Comparison of ENCODE assay signal across 14 mouse cellular contexts in genomic region chr10:13705771-13706170, GRCm38 (mm10).
A peak's percentile ranks its signal among the peaks of the same experiment; 100 is the strongest.
DNase-seq lines count a peak whose midpoint lies in the region; ATAC-seq and TF ChIP-seq lines count a peak whose summit lies in the region.
"Had no signal": no experiment of that assay in that cellular context is flagged by ENCODE, and none has a peak within 500 bp of the region (broad histone marks: within the 10 kb centered on the region; RNA-seq: fewer than 3 reads in every experiment).

No protein-coding gene starts in this region.

- H3K79me2 ChIP-seq in heart, adult 2 months (replicated peaks; ENCODE audit: control insufficient read depth, insufficient read depth, low read length), result 0 out of 2 replicates have a peak, but pooled peaks cover 2% of the 10 kb centered on the region

- ATAC-seq in embryonic facial prominence, embryonic 15.5 days (ENCODE audit: insufficient number of reproducible peaks, low FRiP score, low TSS enrichment, low read depth), result no peak; the same call in 1 of the 2 replicates
- peak; percentile 57 for ATAC-seq in heart, postnatal 0 days (ENCODE audit: insufficient read depth, low read depth)
- ATAC-seq: liver, embryonic 12.5 days had no signal

- TF ChIP-seq EP300 in heart, adult 2 months (IDR thresholded peaks at IDR 0.05; ENCODE audit: insufficient read depth, low read depth, low read length), result peak; percentile 88
- no peak for TF ChIP-seq EP300 in heart, postnatal 0 days (IDR thresholded peaks at IDR 0.05; ENCODE audit: low read depth)

- H3K4me2 ChIP-seq in embryonic facial prominence, embryonic 15.5 days (replicated peaks), result no peak overlapping the region
- H3K4me2 ChIP-seq in heart, postnatal 0 days (ENCODE audit: low read depth, low read length), result no peak overlapping the region
- H3K4me2 ChIP-seq: heart, embryonic 13.5 days; liver, embryonic 12.5 days had no signal

- H3K9me3 ChIP-seq in heart, embryonic 10.5 days, result no peaks in the 10 kb centered on the region
- no peaks in the 10 kb centered on the region for H3K9me3 ChIP-seq in embryonic facial prominence, embryonic 15.5 days (replicated peaks)
- H3K9me3 ChIP-seq in heart, postnatal 0 days (replicated peaks; ENCODE audit: control insufficient read depth, low read length), result no peaks in the 10 kb centered on the region
- H3K9me3 ChIP-seq: heart, embryonic 13.5 days; liver, embryonic 12.5 days had no signal

- DNase-seq in heart, adult 2 months, result peak; percentile 40 to 61
- DNase-seq in heart, embryonic 10.5 days (ENCODE audit: low spot score), result no peak
- DNase-seq in heart, postnatal 0 days (ENCODE audit: low spot score), result peak; percentile 48
- peak; percentile 31 for DNase-seq in lung, postnatal 25 days (ENCODE audit: low spot score)
- no peak for DNase-seq in left cerebral cortex, adult 18-20 months (ENCODE audit: low spot score in 2 of 2)
- no peak for DNase-seq in gastrocnemius, postnatal 14 days
- no peak for DNase-seq in urinary bladder, postnatal 4 days (ENCODE audit: low spot score in 2 of 2)
- DNase-seq: cerebellum, adult 11-12 months; embryo, embryonic 11 days; layer of hippocampus, adult 9-11 months; right cerebral cortex, postnatal 4 days had no signal

- H3K4me1 ChIP-seq in heart, adult 2 months (ENCODE audit: control insufficient read depth, insufficient read depth, low read length), result no peaks in the 10 kb centered on the region
- peaks cover 15% of the 10 kb centered on the region; the same call in 1 of the 2 replicates for H3K4me1 ChIP-seq in heart, embryonic 10.5 days
- peaks cover 9% of the 10 kb centered on the region; the same call in 1 of the 2 replicates for H3K4me1 ChIP-seq in embryonic facial prominence, embryonic 15.5 days
- H3K4me1 ChIP-seq in heart, postnatal 0 days (ENCODE audit: control insufficient read depth, insufficient read depth), result no peaks in the 10 kb centered on the region; the same call in 1 of the 2 replicates

- intact Hi-C loops in heart, adult 2 months (cut with DNase I), result no loop called here
- intact Hi-C loops in gastrocnemius, postnatal 14 days (cut with DNase I; ENCODE audit: low total_unique reads), result no loop called here

- TF ChIP-seq POLR2A in heart, adult 2 months (IDR thresholded peaks at IDR 0.05; ENCODE audit: insufficient read depth, low read depth, low read length), result no peak

- no peak overlapping the region for H3K4me3 ChIP-seq in heart, adult 2 months
- H3K4me3 ChIP-seq in heart, embryonic 10.5 days, result no peak overlapping the region
- no peak overlapping the region for H3K4me3 ChIP-seq in embryonic facial prominence, embryonic 15.5 days (replicated peaks)
- H3K4me3 ChIP-seq in heart, postnatal 0 days (ENCODE audit: low read depth, low read length), result no peak overlapping the region
- H3K4me3 ChIP-seq: heart, embryonic 13.5 days; liver, embryonic 12.5 days had no signal

- H3K27me3 ChIP-seq in heart, adult 2 months (ENCODE audit: control insufficient read depth, insufficient read depth, low read length), result no peaks in the 10 kb centered on the region
- no peaks in the 10 kb centered on the region for H3K27me3 ChIP-seq in heart, embryonic 10.5 days (ENCODE audit: insufficient read depth, poor library complexity, severe bottlenecking)
- H3K27me3 ChIP-seq in embryonic facial prominence, embryonic 15.5 days, result no peaks in the 10 kb centered on the region
- H3K27me3 ChIP-seq in heart, postnatal 0 days (ENCODE audit: control insufficient read depth, insufficient read depth, low read length), result no peaks in the 10 kb centered on the region
- H3K27me3 ChIP-seq: heart, embryonic 13.5 days; liver, embryonic 12.5 days had no signal

- no peaks in the 10 kb centered on the region for H3K36me3 ChIP-seq in heart, adult 2 months (ENCODE audit: control insufficient read depth, insufficient read depth, low read length)
- no peaks in the 10 kb centered on the region for H3K36me3 ChIP-seq in heart, embryonic 10.5 days
- no peaks in the 10 kb centered on the region for H3K36me3 ChIP-seq in embryonic facial prominence, embryonic 15.5 days
- H3K36me3 ChIP-seq in heart, postnatal 0 days (replicated peaks; ENCODE audit: control insufficient read depth, insufficient read depth, low read length), result no peaks in the 10 kb centered on the region
- H3K36me3 ChIP-seq: heart, embryonic 13.5 days; liver, embryonic 12.5 days had no signal

- WGBS in heart, adult 2 months, result 34% methylated on average over 4 of the region's 4 CpGs
- WGBS in heart, embryonic 10.5 days, result 23% methylated on average over 4 of the region's 4 CpGs
- WGBS in embryonic facial prominence, embryonic 15.5 days, result 44% methylated on average over 4 of the region's 4 CpGs
- WGBS in heart, postnatal 0 days, result 14% methylated on average over 4 of the region's 4 CpGs

- no peak overlapping the region for H3K27ac ChIP-seq in heart, adult 2 months
- no peak overlapping the region for H3K27ac ChIP-seq in heart, embryonic 10.5 days
- H3K27ac ChIP-seq in embryonic facial prominence, embryonic 15.5 days (replicated peaks), result 0 out of 2 replicates have a peak overlapping the region, but pooled peaks have one; percentile 7
- H3K27ac ChIP-seq in heart, postnatal 0 days (ENCODE audit: low read depth), result no peak overlapping the region
- H3K27ac ChIP-seq: heart, embryonic 13.5 days; liver, embryonic 12.5 days had no signal

- H3K9ac ChIP-seq in heart, adult 2 months (ENCODE audit: low read depth, low read length), result no peak overlapping the region
- H3K9ac ChIP-seq in embryonic facial prominence, embryonic 15.5 days, result no peak overlapping the region
- no peak overlapping the region for H3K9ac ChIP-seq in heart, postnatal 0 days (replicated peaks; ENCODE audit: low read depth, low read length)
- H3K9ac ChIP-seq: heart, embryonic 13.5 days; liver, embryonic 12.5 days had no signal

- no peak for TF ChIP-seq CTCF in heart, adult 2 months (IDR thresholded peaks at IDR 0.05)
- TF ChIP-seq CTCF in heart, postnatal 0 days (IDR thresholded peaks at IDR 0.05; ENCODE audit: low read depth), result no peak

Comparison
In these comparisons a context has a peak if more than half of its experiments do, and no peak if none do; other contexts are left out.
1. DNase-seq: peak in heart, adult 2 months (2 of 2), heart, postnatal 0 days (single experiment) and lung, postnatal 25 days (single experiment); none in heart, embryonic 10.5 days (single experiment), left cerebral cortex, adult 18-20 months (0 of 2), gastrocnemius, postnatal 14 days (single experiment) and urinary bladder, postnatal 4 days (0 of 2).